Mouse (Mus musculus) myocyte (in vitro differentiated cells): ENCODE data around the gene Map2k4. TPM values are rescaled to one million over a fixed set of nuclear protein-coding genes. Genes with fewer than 3 reads are reported as not detected.

Source experiments
- H3K27me3 ChIP-seq: one replicate; pipeline ENCODE4 v1.6.1; 2011; ENCODE audit not compliant: control insufficient read depth, insufficient read depth, insufficient read length
- H3K36me3 ChIP-seq: one replicate; pipeline ENCODE4 v1.6.1; 2011; ENCODE audit not compliant: control insufficient read depth, insufficient read depth
- H3K4me2 ChIP-seq: one replicate; pipeline ENCODE4 v1.6.1; 2011; ENCODE audit warnings: low read depth, control low read depth
- H3K4me3 ChIP-seq: one replicate; pipeline ENCODE4 v1.5.1; 2011; ENCODE audit warnings: mild to moderate bottlenecking, control low read depth, moderate library complexity
- H3K79me2 ChIP-seq: one replicate; pipeline ENCODE4 v1.6.1; 2011; ENCODE audit not compliant: control insufficient read depth, insufficient read depth
- H3ac ChIP-seq: one replicate; pipeline ENCODE4 v1.6.1; 2011; ENCODE audit not compliant: control insufficient read depth, insufficient read length
- CEBPB ChIP-seq: IDR thresholded peaks from 2 replicates; pipeline ENCODE4 v1.6.1; 2011; ENCODE audit warnings: mild to moderate bottlenecking, moderate library complexity; ENCODE audit not compliant: poor library complexity, insufficient read depth, severe bottlenecking
- E2F4 ChIP-seq: IDR thresholded peaks from one replicate; pipeline ENCODE4 v1.6.1; 2011; ENCODE audit warnings: mild to moderate bottlenecking, control low read depth, moderate library complexity; ENCODE audit not compliant: insufficient read depth
- MAX ChIP-seq: IDR thresholded peaks from one replicate; pipeline ENCODE4 v1.6.1; 2011; ENCODE audit warnings: low read depth, mild to moderate bottlenecking, control low read depth
- MYOD1 ChIP-seq, 3 experiments: IDR thresholded peaks; one replicate each; pipeline ENCODE4 v1.6.1; 2011; ENCODE audit warnings: control low read depth in 2 of 3, low read depth in 2 of 3, mild to moderate bottlenecking in 2 of 3, moderate library complexity in 1 of 3; ENCODE audit not compliant: insufficient read length in 2 of 3, control insufficient read depth in 1 of 3
- MYOG ChIP-seq, 3 experiments: IDR thresholded peaks; one replicate each; pipeline ENCODE4 v1.6.1; 2011; ENCODE audit warnings: control low read depth in 2 of 3, low read depth in 2 of 3, mild to moderate bottlenecking in 2 of 3; ENCODE audit not compliant: insufficient read length in 2 of 3, control insufficient read depth in 1 of 3, insufficient read depth in 1 of 3
- POLR2A ChIP-seq: IDR thresholded peaks from one replicate; pipeline ENCODE4 v1.6.1; 2011; ENCODE audit warnings: low read depth, mild to moderate bottlenecking, control low read depth, moderate library complexity; ENCODE audit not compliant: insufficient read length
- POLR2AphosphoS2 ChIP-seq: IDR thresholded peaks from one replicate; pipeline ENCODE4 v1.6.1; 2011; ENCODE audit warnings: low read depth, control low read depth; ENCODE audit not compliant: insufficient read length
- REST ChIP-seq: IDR thresholded peaks from one replicate; pipeline ENCODE4 v1.6.1; 2011; ENCODE audit warnings: mild to moderate bottlenecking, control low read depth, moderate library complexity; ENCODE audit not compliant: insufficient read depth, insufficient read length
- SRF ChIP-seq: IDR thresholded peaks from one replicate; pipeline ENCODE4 v1.6.1; 2011; ENCODE audit warnings: low read depth; ENCODE audit not compliant: control insufficient read depth, insufficient read length
- TCF12 ChIP-seq: IDR thresholded peaks from one replicate; pipeline ENCODE4 v1.6.1; 2011; ENCODE audit warnings: mild to moderate bottlenecking, control low read depth; ENCODE audit not compliant: poor library complexity, insufficient read depth, severe bottlenecking
- TCF3 ChIP-seq: IDR thresholded peaks from one replicate; pipeline ENCODE4 v1.6.1; 2011; ENCODE audit warnings: low read depth, control low read depth; ENCODE audit not compliant: insufficient read length
- USF1 ChIP-seq: IDR thresholded peaks from one replicate; pipeline ENCODE4 v1.6.1; 2011; ENCODE audit warnings: low read depth, mild to moderate bottlenecking, control low read depth, moderate library complexity
- polyA plus RNA-seq: library from polyadenylated mRNA; unstranded; fragments of >200 nt; fragmentation: generic; extraction: Trizol; gene quantifications from one replicate; pipeline ENCODE4 v1.2.1, GENCODE M21; 2012; ENCODE audit warnings: missing spikeins

Map2k4 gene
- polyA plus RNA-seq, 1 experiment = 29.1 TPM

GRCm38 (mm10) chr11:65816237-65816636 is 28.1 kb upstream of the Map2k4 start:
- Histone ChIP-seq H3K36me3 (peaks cover under 1% of the 10 kb centered on the region), H3ac (no peak overlapping the region), H3K4me3 (no peak overlapping the region), H3K4me2 (peak overlapping the region; percentile 45), H3K79me2 (peaks cover 6% of the 10 kb centered on the region), H3K27me3 (no peaks in the 10 kb centered on the region)
- no peak for TF ChIP-seq TCF3
- TF ChIP-seq MYOD1 (IDR thresholded peaks at IDR 0.05; ENCODE audit: control insufficient read depth in 1 of 3, insufficient read length in 2 of 3, low read depth in 2 of 3) = peak in 1 of 3 experiments; percentile 12

GRCm38 (mm10) chr11:65814381-65814780 is 26.3 kb upstream of the Map2k4 start:
- H3K27me3 ChIP-seq = no peaks in the 10 kb centered on the region
- no peak overlapping the region for H3K4me2 ChIP-seq
- no peak for TF ChIP-seq MYOG (IDR thresholded peaks at IDR 0.05; ENCODE audit: control insufficient read depth in 1 of 3, insufficient read depth in 1 of 3, insufficient read length in 2 of 3, low read depth in 2 of 3)
- TF ChIP-seq E2F4 = no peak
- TF ChIP-seq SRF = no peak
- TF ChIP-seq USF1 = no peak
- no peak for TF ChIP-seq TCF3
- TF ChIP-seq POLR2A = no peak
- no peak for TF ChIP-seq REST
- TF ChIP-seq CEBPB = no peak
- TF ChIP-seq TCF12 = no peak
- no peak for TF ChIP-seq POLR2AphosphoS2
- TF ChIP-seq MYOD1 (IDR thresholded peaks at IDR 0.05; ENCODE audit: control insufficient read depth in 1 of 3, insufficient read length in 2 of 3, low read depth in 2 of 3) = no peak
- no peak for TF ChIP-seq MAX
- H3K36me3 ChIP-seq = no peaks in the 10 kb centered on the region
- H3K79me2 ChIP-seq = peaks cover 20% of the 10 kb centered on the region
- H3K4me3 ChIP-seq = no peak overlapping the region
- H3ac ChIP-seq = no peak overlapping the region

GRCm38 (mm10) chr11:65812088-65812487 is 24.0 kb upstream of the Map2k4 start:
- Histone ChIP-seq H3K79me2 (peaks cover 39% of the 10 kb centered on the region), H3K36me3 (no peaks in the 10 kb centered on the region), H3ac (no peak overlapping the region), H3K4me3 (no peak overlapping the region), H3K4me2 (no peak overlapping the region), H3K27me3 (no peaks in the 10 kb centered on the region)
- no peak for TF ChIP-seq MAX
- TF ChIP-seq MYOG (IDR thresholded peaks at IDR 0.05; ENCODE audit: control insufficient read depth in 1 of 3, insufficient read depth in 1 of 3, insufficient read length in 2 of 3, low read depth in 2 of 3) = no peak
- TF ChIP-seq POLR2AphosphoS2 = no peak
- no peak for TF ChIP-seq POLR2A
- TF ChIP-seq E2F4 = no peak
- TF ChIP-seq USF1 = no peak
- TF ChIP-seq CEBPB = no peak
- no peak for TF ChIP-seq MYOD1 (IDR thresholded peaks at IDR 0.05; ENCODE audit: control insufficient read depth in 1 of 3, insufficient read length in 2 of 3, low read depth in 2 of 3)
- no peak for TF ChIP-seq TCF12

- H3K4me3 ChIP-seq = peak overlapping the region; percentile 82
- H3K36me3 ChIP-seq = no peaks in the 10 kb centered on the region
- TF ChIP-seq MAX (no peak), TCF12 (no peak), TCF3 (no peak), POLR2A (no peak), MYOG (IDR thresholded peaks at IDR 0.05; ENCODE audit: control insufficient read depth in 1 of 3, insufficient read depth in 1 of 3, insufficient read length in 2 of 3, low read depth in 2 of 3) (no peak), SRF (no peak)
- H3ac ChIP-seq = peak overlapping the region; percentile 10
- H3K27me3 ChIP-seq = no peaks in the 10 kb centered on the region
- peaks cover 39% of the 10 kb centered on the region for H3K79me2 ChIP-seq
- H3K4me2 ChIP-seq = peak overlapping the region; percentile 85
Measured at GRCm38 (mm10) chr11:65807601-65808000, 19.5 kb upstream of the Map2k4 start.

GRCm38 (mm10) chr11:65806909-65807504 is 18.9 kb upstream of the Map2k4 start, which contains the start of gene Zkscan6:
Gene Zkscan6, plus strand, starts transcription at chr11:65807175.
- peak; percentile 82 for TF ChIP-seq POLR2A
- no peak for TF ChIP-seq SRF
- TF ChIP-seq MYOG (IDR thresholded peaks at IDR 0.05; ENCODE audit: control insufficient read depth in 1 of 3, insufficient read depth in 1 of 3, insufficient read length in 2 of 3, low read depth in 2 of 3) = peak in 2 of 3 experiments; percentile 9 to 32
- peak; percentile 58 for TF ChIP-seq POLR2AphosphoS2
- Histone ChIP-seq H3K27me3 (no peaks in the 10 kb centered on the region), H3K4me3 (peak within 1 kb of the TSS; percentile 82), H3K4me2 (peak within 1 kb of the TSS; percentile 95), H3ac (peak within 1 kb of the TSS; percentile 10), H3K79me2 (peaks cover 39% of the 10 kb centered on the region), H3K36me3 (no peaks in the 10 kb centered on the region)
